Mouse (Mus musculus) limb, embryonic 14.5 days (tissue): ENCODE measurements around the gene Chst5. TPM values are rescaled to one million over a fixed set of nuclear protein-coding genes. Genes with fewer than 3 reads are reported as not detected.

ENCODE experiments used
- ATAC-seq: fragments of 200-750 bp; cut with Nextera tagmentation; 2 replicates; pipeline ENCODE4 v1.8.0; 2017; ENCODE audit warnings: low read depth, moderate number of reproducible peaks, moderate TSS enrichment; ENCODE audit not compliant: low FRiP score
- DNase-seq: peaks from one replicate; pipeline ENCODE4 v3.0.0-alpha.2; 2015; ENCODE audit warnings: low spot score
- H3K27ac ChIP-seq: fragments of 300-500 bp; sonication (generic); replicated peaks from 2 replicates; pipeline ENCODE4 v1.5.1; 2014; ENCODE audit warnings: low read depth, mild to moderate bottlenecking, low read length, moderate library complexity, mixed read lengths
- H3K27me3 ChIP-seq: fragments of 300-500 bp; sonication (generic); 2 replicates; pipeline ENCODE4 v1.6.1; 2014; ENCODE audit warnings: low read length, mixed read lengths; ENCODE audit not compliant: control insufficient read depth, insufficient read depth
- H3K36me3 ChIP-seq: fragments of 300-500 bp; sonication (generic); 2 replicates; pipeline ENCODE4 v1.6.1; 2014; ENCODE audit warnings: mild to moderate bottlenecking, low read length, moderate library complexity, mixed read lengths; ENCODE audit not compliant: control insufficient read depth, insufficient read depth
- H3K4me1 ChIP-seq: fragments of 300-500 bp; sonication (generic); 2 replicates; pipeline ENCODE4 v1.6.1; 2014; ENCODE audit warnings: antibody characterized with exemption, low read length, mixed read lengths; ENCODE audit not compliant: control insufficient read depth, insufficient read depth
- H3K4me2 ChIP-seq: fragments of 300-500 bp; sonication (generic); replicated peaks from 2 replicates; pipeline ENCODE4 v1.6.1; 2014; ENCODE audit warnings: low read depth, mild to moderate bottlenecking, low read length, moderate library complexity; ENCODE audit not compliant: severe bottlenecking
- H3K4me3 ChIP-seq: fragments of 300-500 bp; sonication (generic); replicated peaks from 2 replicates; pipeline ENCODE4 v1.5.1; 2014; ENCODE audit warnings: low read length
- H3K9ac ChIP-seq: fragments of 300-500 bp; sonication (generic); 2 replicates; pipeline ENCODE4 v1.6.1; 2014; ENCODE audit warnings: mild to moderate bottlenecking, low read depth, low read length, moderate library complexity; ENCODE audit not compliant: severe bottlenecking
- H3K9me3 ChIP-seq: fragments of 300-500 bp; sonication (generic); 2 replicates; pipeline ENCODE4 v1.6.1; 2016; ENCODE audit warnings: low read length; ENCODE audit not compliant: control insufficient read depth
- POLR2A ChIP-seq: fragments of 200-500 bp; IDR thresholded peaks from 2 replicates; pipeline ENCODE4 v1.8.0; 2012; ENCODE audit warnings: inconsistent platforms, mild to moderate bottlenecking, moderate library complexity, borderline replicate concordance; ENCODE audit not compliant: insufficient read depth, insufficient read length; ENCODE audit errors: extremely low read depth
- WGBS: fragments of 180-500 bp; shearing (Covaris S2); extraction: QIAGEN DNeasy Blood & Tissue Kit; methylation state at CpG from one replicate; pipeline ENCODE4 v1.1.7; 2014; 5-methylcytosine and 5-hydroxymethylcytosine counted together
- polyA plus RNA-seq, 2 experiments: library from polyadenylated mRNA; depleted of rRNA in 1 of 2; stranded (reverse) in 1 of 2; unstranded in 1 of 2; fragments of >200 nt; fragmentation: Nextera tagmentation in 1 of 2; extraction: Ambion mirVana in 1 of 2; gene quantifications; 2 replicates each; pipeline versions ENCODE4 v1.2.1 to v1.2.3; 2012 to 2014

The Chst5 gene
- polyA plus RNA-seq, 2 experiments: 11.7 to 12.2 TPM

DNA sequence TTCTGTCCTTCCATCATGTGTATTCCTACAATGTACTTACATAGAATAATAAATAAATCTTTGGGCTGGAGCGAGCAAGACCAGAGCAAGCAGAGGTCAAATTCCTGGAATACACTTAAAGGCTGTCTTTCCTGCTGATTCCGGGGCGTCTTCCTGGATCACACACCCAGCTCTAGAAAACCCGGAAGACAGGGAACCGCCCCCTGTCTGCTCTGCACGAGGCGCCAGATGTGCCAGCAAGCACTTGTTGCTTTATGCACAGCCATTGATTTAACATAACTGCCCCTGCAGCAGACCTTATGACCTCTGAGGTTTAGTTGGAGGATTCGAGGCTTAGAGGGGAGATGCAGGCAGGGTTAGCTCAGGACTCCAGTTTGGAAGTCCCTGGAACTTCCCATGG lies 18.3 kb downstream of the Chst5 start:
- Histone ChIP-seq H3K27me3 (peaks cover 30% of the 10 kb centered on the region), H3K27ac (no peak overlapping the region), H3K4me3 (no peak overlapping the region), H3K9ac (no peak overlapping the region), H3K9me3 (no peaks in the 10 kb centered on the region), H3K36me3 (no peaks in the 10 kb centered on the region), H3K4me2 (no peak overlapping the region), H3K4me1 (peaks cover 12% of the 10 kb centered on the region)
- ATAC-seq: no peak
- no peak for TF ChIP-seq POLR2A
- no peak for DNase-seq
- 17% methylated on average over 8 of the region's 8 CpGs for WGBS

DNA sequence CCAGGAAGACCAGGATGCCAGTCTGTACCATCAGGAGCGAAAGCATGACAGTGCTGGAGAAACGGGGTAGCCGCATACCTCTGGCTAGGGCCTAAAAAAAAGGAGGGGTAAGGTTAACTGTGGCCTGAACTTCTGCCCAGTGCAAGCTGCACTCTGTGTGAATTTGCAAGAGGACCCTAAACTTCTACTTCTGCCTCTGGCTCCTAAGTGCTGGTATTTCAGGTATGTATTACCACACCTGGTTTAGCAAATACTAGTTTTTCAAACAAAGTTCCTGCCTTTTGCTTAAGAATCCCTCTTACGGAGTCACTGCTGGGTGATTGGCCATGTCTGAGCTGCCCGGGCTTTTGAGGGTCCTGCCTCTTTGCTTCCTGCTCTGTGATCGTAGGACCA lies 19.3 kb downstream of the Chst5 start:
- Histone ChIP-seq H3K4me1 (peaks cover 12% of the 10 kb centered on the region), H3K9me3 (no peaks in the 10 kb centered on the region), H3K27ac (no peak overlapping the region), H3K4me3 (0 out of 2 replicates have a peak overlapping the region, but pooled peaks have one; percentile 24), H3K27me3 (peaks cover 30% of the 10 kb centered on the region), H3K9ac (no peak overlapping the region), H3K36me3 (no peaks in the 10 kb centered on the region), H3K4me2 (no peak overlapping the region)
- ATAC-seq (no peak), DNase-seq (no peak)
- no peak for TF ChIP-seq POLR2A
- WGBS: 63% methylated on average over 6 of the region's 6 CpGs

GRCm38 (mm10) chr8:111889931-111890910 lies 20.0 kb downstream of the Chst5 start:
- H3K9ac ChIP-seq: no peak overlapping the region; the same call in 1 of the 2 replicates
- no peaks in the 10 kb centered on the region for H3K9me3 ChIP-seq
- H3K4me3 ChIP-seq: peak overlapping the region; percentile 24
- H3K4me1 ChIP-seq: peaks cover 12% of the 10 kb centered on the region
- no peak overlapping the region for H3K27ac ChIP-seq
- WGBS: 17% methylated on average over 82 of the region's 86 CpGs
- ATAC-seq: no peak
- H3K36me3 ChIP-seq: no peaks in the 10 kb centered on the region
- H3K27me3 ChIP-seq: peaks cover 30% of the 10 kb centered on the region
- H3K4me2 ChIP-seq: peak overlapping the region; percentile 45
- DNase-seq: no peak
- TF ChIP-seq POLR2A: no peak

DNA sequence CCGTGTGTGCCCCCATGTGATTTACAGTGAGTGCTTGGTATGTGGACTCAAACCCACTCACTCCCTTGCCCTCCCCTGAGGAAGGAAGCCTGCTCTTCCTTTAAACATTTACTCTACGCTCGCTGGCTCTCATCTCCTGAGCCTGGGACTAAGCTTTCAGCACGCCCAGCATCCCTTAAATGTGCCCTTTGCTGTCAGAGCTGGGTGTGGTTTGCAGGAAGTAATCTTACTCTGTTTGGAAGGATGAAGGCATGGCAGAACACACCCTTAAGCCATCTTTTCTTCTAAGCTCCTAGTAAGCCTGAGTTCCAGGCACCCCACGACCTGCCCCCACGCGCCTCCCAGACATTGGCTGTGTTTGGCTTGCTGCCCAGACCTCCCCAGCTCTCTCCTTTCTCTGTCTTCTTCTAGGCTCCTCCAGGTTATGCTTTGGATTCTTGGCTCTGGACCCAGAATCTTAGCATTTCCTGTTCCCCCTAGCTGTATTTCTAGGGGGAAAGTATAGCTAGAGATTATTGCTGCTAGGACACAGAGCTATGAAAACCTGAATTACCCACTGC lies 22.1 kb downstream of the Chst5 start:
- Histone ChIP-seq H3K4me1 (peaks cover 12% of the 10 kb centered on the region), H3K4me3 (no peak overlapping the region), H3K27me3 (peaks cover 30% of the 10 kb centered on the region), H3K27ac (no peak overlapping the region), H3K36me3 (no peaks in the 10 kb centered on the region), H3K9ac (no peak overlapping the region), H3K9me3 (no peaks in the 10 kb centered on the region), H3K4me2 (no peak overlapping the region)
- peak; percentile 39 for DNase-seq
- 29% methylated on average over 7 of the region's 7 CpGs for WGBS
- ATAC-seq: no peak
- TF ChIP-seq POLR2A: no peak

DNA sequence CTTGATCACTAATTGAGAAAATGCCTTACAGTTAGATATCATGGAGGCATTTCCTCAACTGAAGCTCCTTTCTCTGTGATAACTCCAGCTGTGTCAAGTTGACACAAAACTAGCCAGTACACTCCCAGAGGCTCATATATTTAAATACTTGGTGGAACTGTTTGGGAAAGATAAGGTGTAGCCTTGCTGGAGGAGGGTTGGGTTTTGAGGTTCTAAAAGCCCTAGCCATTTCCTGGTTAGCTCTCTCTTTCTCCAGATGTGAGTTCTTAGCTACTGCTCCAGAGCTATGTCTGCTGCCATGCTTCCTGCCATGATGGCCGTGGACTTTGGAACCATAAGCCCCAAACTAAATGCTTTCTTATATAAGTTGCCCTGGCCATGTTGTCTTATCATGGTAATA lies 22.8 kb downstream of the Chst5 start:
- no peaks in the 10 kb centered on the region for H3K36me3 ChIP-seq
- H3K9me3 ChIP-seq: no peaks in the 10 kb centered on the region
- DNase-seq: no peak
- H3K27me3 ChIP-seq: peaks cover 30% of the 10 kb centered on the region
- WGBS: 79% methylated on average over 1 of the region's 1 CpGs
- TF ChIP-seq POLR2A: no peak
- ATAC-seq: no peak
- peaks cover 12% of the 10 kb centered on the region for H3K4me1 ChIP-seq
- H3K4me2 ChIP-seq: no peak overlapping the region
- H3K27ac ChIP-seq: no peak overlapping the region
- H3K4me3 ChIP-seq: no peak overlapping the region
- H3K9ac ChIP-seq: no peak overlapping the region
